Mouse (Mus musculus): ENCODE data around the gene Dapp1. TPM values are rescaled to one million over a fixed set of nuclear protein-coding genes. Genes with fewer than 3 reads are reported as not detected.
"Not testable (repeated sequence)": the region's sequence is repeated elsewhere in the genome, so short reads cannot be mapped to it uniquely, and the experiment has no call there.

The Dapp1 gene
- total RNA-seq, 2 experiments from 2014 or later = 7.6 to 7.8 TPM

GRCm38 (mm10) chr3:137952914-137953880 is 28.1 kb downstream of the Dapp1 start:
- DNase-seq = peak; percentile 61

- DNase-seq = no peak
These were observed 29.0 kb downstream of the Dapp1 start for GRCm38 (mm10) chr3:137952225-137952913.

GRCm38 (mm10) chr3:137951819-137952218 is 29.5 kb downstream of the Dapp1 start:
- no peak for DNase-seq

- DNase-seq = not testable (repeated sequence)
These were observed 30.0 kb downstream of the Dapp1 start for GRCm38 (mm10) chr3:137951302-137951701.

- no peak for DNase-seq
These were observed 31.0 kb downstream of the Dapp1 start for GRCm38 (mm10) chr3:137950191-137950885.

- no peak for DNase-seq
These were observed 33.8 kb downstream of the Dapp1 start for GRCm38 (mm10) chr3:137947525-137947924.

GRCm38 (mm10) chr3:137946827-137947226 is 34.5 kb downstream of the Dapp1 start:
- DNase-seq = no peak

- no peak for DNase-seq
These were observed 37.6 kb downstream of the Dapp1 start for GRCm38 (mm10) chr3:137943737-137944154.

GRCm38 (mm10) chr3:137942098-137942622 is 39.2 kb downstream of the Dapp1 start:
- no peak for DNase-seq

- DNase-seq = no peak
These were observed 39.8 kb downstream of the Dapp1 start for GRCm38 (mm10) chr3:137941555-137941954.

- DNase-seq = peak; percentile 75
These were observed 40.6 kb downstream of the Dapp1 start for GRCm38 (mm10) chr3:137940757-137941156.

- DNase-seq = peak; percentile 80
These were observed 42.7 kb downstream of the Dapp1 start for GRCm38 (mm10) chr3:137938608-137939007.

GRCm38 (mm10) chr3:137936541-137936940 is 44.8 kb downstream of the Dapp1 start:
- DNase-seq = no peak

GRCm38 (mm10) chr3:137935570-137936525 is 45.5 kb downstream of the Dapp1 start:
- no peak for DNase-seq

GRCm38 (mm10) chr3:137933986-137934385 is 47.4 kb downstream of the Dapp1 start:
- DNase-seq = no peak

- no peak for DNase-seq
These were observed 48.6 kb downstream of the Dapp1 start for GRCm38 (mm10) chr3:137932748-137933147.

- DNase-seq = no peak
These were observed 51.4 kb downstream of the Dapp1 start for GRCm38 (mm10) chr3:137929940-137930339.

- no peak for DNase-seq
These were observed 54.3 kb downstream of the Dapp1 start for GRCm38 (mm10) chr3:137927010-137927409.

GRCm38 (mm10) chr3:137920594-137920993 is 60.8 kb downstream of the Dapp1 start:
- DNase-seq = no peak

GRCm38 (mm10) chr3:137919398-137919797 is 61.9 kb downstream of the Dapp1 start:
- DNase-seq = no peak

- no peak for DNase-seq
These were observed 62.4 kb downstream of the Dapp1 start for GRCm38 (mm10) chr3:137918932-137919311.
